ENCODE assay signal across 21 mouse cellular contexts in genomic region chr10:86763672-86764071, GRCm38 (mm10). TPM values are rescaled to one million over a fixed set of nuclear protein-coding genes. Genes with fewer than 3 reads are reported as not detected.
DNase-seq lines count a peak whose midpoint lies in the region; ATAC-seq and TF ChIP-seq lines count a peak whose summit lies in the region.
"Had no signal": no experiment of that assay in that cellular context is flagged by ENCODE, and none has a peak within 500 bp of the region (broad histone marks: within the 10 kb centered on the region; RNA-seq: fewer than 3 reads in every experiment).

Gene Gm49358, plus strand, starts transcription at chr10:86763972.

- no peaks in the 10 kb centered on the region for H3K27me3 ChIP-seq in forebrain, embryonic 13.5 days
- H3K27me3 ChIP-seq: hindbrain, embryonic 15.5 days; limb, embryonic 12.5 days; midbrain, embryonic 15.5 days had no signal

- H3K4me3 ChIP-seq in layer of hippocampus, adult 2 months = no peak within 1 kb of the TSS
- no peak within 1 kb of the TSS for H3K4me3 ChIP-seq in forebrain, embryonic 13.5 days
- H3K4me3 ChIP-seq: embryonic facial prominence, embryonic 10.5 days; hindbrain, embryonic 15.5 days; limb, embryonic 12.5 days; midbrain, embryonic 15.5 days had no signal

- no peak for ATAC-seq in forebrain, embryonic 13.5 days
- ATAC-seq: forebrain, embryonic 14.5 days; intestine, embryonic 16.5 days; midbrain, embryonic 15.5 days had no signal

- H3K9me3 ChIP-seq in forebrain, embryonic 13.5 days (replicated peaks) = 0 out of 2 replicates have a peak, but pooled peaks cover 5% of the 10 kb centered on the region
- H3K9me3 ChIP-seq: embryonic facial prominence, embryonic 10.5 days; hindbrain, embryonic 15.5 days; limb, embryonic 12.5 days; midbrain, embryonic 15.5 days had no signal

- no peak for TF ChIP-seq CTCF in layer of hippocampus, adult 2 months (conservative IDR thresholded peaks at IDR 0.05)

- 0 out of 2 replicates have a peak, but pooled peaks cover 2% of the 10 kb centered on the region for H3K4me1 ChIP-seq in forebrain, embryonic 13.5 days
- H3K4me1 ChIP-seq: hindbrain, embryonic 15.5 days; midbrain, embryonic 15.5 days had no signal

- H3K36me3 ChIP-seq in forebrain, embryonic 13.5 days (ENCODE audit: poor library complexity, severe bottlenecking) = no peaks in the 10 kb centered on the region
- H3K36me3 ChIP-seq: embryonic facial prominence, embryonic 10.5 days; hindbrain, embryonic 15.5 days; limb, embryonic 12.5 days; midbrain, embryonic 15.5 days had no signal

- DNase-seq in adrenal gland, postnatal 36 days = no peak
- no peak for DNase-seq in adrenal gland, postnatal 14 days
- DNase-seq in layer of hippocampus, adult 2 months (ENCODE audit: low spot score in 2 of 2) = no peak
- no peak for DNase-seq in layer of hippocampus, adult 9-10 months (ENCODE audit: low spot score)
- no peak for DNase-seq in gastrocnemius, postnatal 25 days
- DNase-seq in layer of hippocampus, postnatal 36 days = no peak
- no peak for DNase-seq in cerebellum, postnatal 14 days
- DNase-seq: cerebellum, postnatal 10 days; lung, postnatal 10 days had no signal

- H3K27ac ChIP-seq in layer of hippocampus, adult 2 months = no peak within 1 kb of the TSS
- no peak within 1 kb of the TSS for H3K27ac ChIP-seq in forebrain, embryonic 13.5 days
- H3K27ac ChIP-seq: kidney, postnatal 0 days; limb, embryonic 12.5 days; liver, embryonic 14.5 days; stomach, postnatal 0 days had no signal

- 95% methylated on average over 5 of the region's 5 CpGs for WGBS in forebrain, embryonic 13.5 days

- H3K9ac ChIP-seq in forebrain, embryonic 13.5 days = no peak within 1 kb of the TSS
- H3K9ac ChIP-seq: hindbrain, embryonic 15.5 days; limb, embryonic 12.5 days; liver, embryonic 14.5 days; midbrain, embryonic 15.5 days had no signal

- no peak within 1 kb of the TSS for H3K4me2 ChIP-seq in forebrain, embryonic 13.5 days
- H3K4me2 ChIP-seq: hindbrain, embryonic 15.5 days; limb, embryonic 12.5 days; midbrain, embryonic 15.5 days had no signal

RNA-seq across cellular contexts. Expression of gene Gm49358, which starts in this region (rescaled TPM):
- total RNA-seq in adrenal gland, postnatal 36 days (2021) = 10 to 100 TPM; 10.7 to 17.5 TPM
- total RNA-seq in adrenal gland, postnatal 14 days (2021) = 8.3 and 9.8 TPM in 2 replicates
- total RNA-seq in layer of hippocampus, adult 2 months (2021) = 10 to 100 TPM; 42.5 to 54.0 TPM
- 10 to 100 TPM; 12.4 to 14.0 TPM for total RNA-seq in gastrocnemius, postnatal 25 days (2021)
- 10 to 100 TPM; 45.5 to 45.7 TPM for total RNA-seq in layer of hippocampus, postnatal 36 days (2021)
- not detected in 2 replicates for polyA plus RNA-seq in forebrain, embryonic 13.5 days (2015; fragmentation: Nextera tagmentation; extraction: Ambion mirVana)
- total RNA-seq: megakaryocyte, adult 5-6 weeks had no signal
- polyA plus RNA-seq: embryonic facial prominence, embryonic 10.5 days; forebrain, embryonic 14.5 days; heart, embryonic 16.5 days; hindbrain, embryonic 15.5 days; intestine, embryonic 16.5 days; kidney, postnatal 0 days; limb, embryonic 12.5 days; liver, embryonic 14.5 days; midbrain, embryonic 15.5 days; stomach, postnatal 0 days had no signal
